Mouse (Mus musculus) neural tube, embryonic 14.5 days (tissue): ENCODE measurements around the gene Prss57. TPM values are rescaled to one million over a fixed set of nuclear protein-coding genes. Genes with fewer than 3 reads are reported as not detected.

Experiments used
- ATAC-seq: fragments of 200-750 bp; cut with Nextera tagmentation; 2 replicates; pipeline ENCODE4 v1.8.0; 2017; ENCODE audit warnings: low read depth, mild to moderate bottlenecking, moderate TSS enrichment, moderate library complexity
- H3K27ac ChIP-seq: fragments of 300-500 bp; sonication (generic); 2 replicates; pipeline ENCODE4 v1.5.1; 2014; ENCODE audit warnings: low read depth, mild to moderate bottlenecking, control low read depth, low read length, moderate library complexity, mixed read lengths
- H3K27me3 ChIP-seq: fragments of 300-500 bp; sonication (generic); 2 replicates; pipeline ENCODE4 v1.6.1; 2014; ENCODE audit warnings: low read length; ENCODE audit not compliant: control insufficient read depth, insufficient read depth
- H3K36me3 ChIP-seq: fragments of 300-500 bp; sonication (generic); 2 replicates; pipeline ENCODE4 v1.6.1; 2014; ENCODE audit warnings: low read length, mixed read lengths; ENCODE audit not compliant: control insufficient read depth, insufficient read depth
- H3K4me1 ChIP-seq: fragments of 300-500 bp; sonication (generic); 2 replicates; pipeline ENCODE4 v1.6.1; 2014; ENCODE audit warnings: low read length; ENCODE audit not compliant: control insufficient read depth, insufficient read depth
- H3K4me2 ChIP-seq: fragments of 300-500 bp; sonication (generic); 2 replicates; pipeline ENCODE4 v1.6.1; 2014; ENCODE audit warnings: mild to moderate bottlenecking, low read depth, low read length, control low read depth
- H3K4me3 ChIP-seq: fragments of 300-500 bp; sonication (generic); 2 replicates; pipeline ENCODE4 v1.5.1; 2014; ENCODE audit warnings: low read depth, low read length, control low read depth, mixed read lengths
- H3K9ac ChIP-seq: fragments of 300-500 bp; sonication (generic); replicated peaks from 2 replicates; pipeline ENCODE4 v1.6.1; 2014; ENCODE audit warnings: low read depth, mild to moderate bottlenecking, control low read depth, low read length, mixed read lengths
- H3K9me3 ChIP-seq: fragments of 300-500 bp; sonication (generic); 2 replicates; pipeline ENCODE4 v1.6.1; 2016; ENCODE audit warnings: low read length; ENCODE audit not compliant: control insufficient read depth
- WGBS: fragments of 180-500 bp; shearing (Covaris S2); extraction: QIAGEN DNeasy Blood & Tissue Kit; methylation state at CpG from one replicate; pipeline ENCODE4 v1.1.7; 2014; 5-methylcytosine and 5-hydroxymethylcytosine counted together
- polyA plus RNA-seq: library from polyadenylated mRNA; unstranded; fragments of >200 nt; fragmentation: Nextera tagmentation; extraction: Ambion mirVana; gene quantifications from 2 replicates; pipeline ENCODE4 v1.2.1, GENCODE M21; 2014

The Prss57 gene
- polyA plus RNA-seq, 1 experiment from 2014 or later: not detected

- Histone ChIP-seq H3K4me3 (no peak overlapping the region), H3K4me2 (no peak overlapping the region), H3K27me3 (no peaks in the 10 kb centered on the region), H3K4me1 (no peaks in the 10 kb centered on the region), H3K9ac (no peak overlapping the region), H3K27ac (no peak overlapping the region), H3K36me3 (peaks cover 40% of the 10 kb centered on the region), H3K9me3 (no peaks in the 10 kb centered on the region)
- WGBS: 82% methylated on average over 5 of the region's 5 CpGs
- no peak for ATAC-seq
Measured at GRCm38 (mm10) chr10:79814271-79814842, 23.6 kb upstream of the Prss57 start.

- 30% methylated on average over 15 of the region's 15 CpGs for WGBS
- Histone ChIP-seq H3K36me3 (peaks cover 36% of the 10 kb centered on the region), H3K27ac (no peak overlapping the region), H3K9me3 (no peaks in the 10 kb centered on the region), H3K9ac (no peak overlapping the region), H3K4me2 (no peak overlapping the region), H3K27me3 (no peaks in the 10 kb centered on the region), H3K4me3 (no peak overlapping the region), H3K4me1 (no peaks in the 10 kb centered on the region)
- ATAC-seq: peak; percentile 65
Measured at GRCm38 (mm10) chr10:79811736-79812637, 21.2 kb upstream of the Prss57 start.

- no peak overlapping the region for H3K9ac ChIP-seq
- H3K9me3 ChIP-seq: no peaks in the 10 kb centered on the region
- no peak overlapping the region for H3K4me3 ChIP-seq
- H3K36me3 ChIP-seq: peaks cover 24% of the 10 kb centered on the region
- peaks cover 21% of the 10 kb centered on the region for H3K4me1 ChIP-seq
- no peak for ATAC-seq
- no peak overlapping the region for H3K27ac ChIP-seq
- H3K27me3 ChIP-seq: no peaks in the 10 kb centered on the region
- WGBS: 87% methylated on average over 11 of the region's 11 CpGs
- H3K4me2 ChIP-seq: no peak overlapping the region
Measured at GRCm38 (mm10) chr10:79808728-79809127, 18.0 kb upstream of the Prss57 start.

- WGBS: 23% methylated on average over 11 of the region's 11 CpGs
Measured at GRCm38 (mm10) chr10:79807826-79808225, 17.1 kb upstream of the Prss57 start.

GRCm38 (mm10) chr10:79806972-79807371 is 16.2 kb upstream of the Prss57 start:
- Histone ChIP-seq H3K27me3 (no peaks in the 10 kb centered on the region), H3K4me3 (no peak overlapping the region), H3K9me3 (no peaks in the 10 kb centered on the region), H3K36me3 (peaks cover 23% of the 10 kb centered on the region), H3K4me2 (no peak overlapping the region), H3K4me1 (peaks cover 38% of the 10 kb centered on the region), H3K27ac (no peak overlapping the region), H3K9ac (no peak overlapping the region)
- WGBS: 84% methylated on average over 10 of the region's 10 CpGs
- ATAC-seq: no peak

More at GRCm38 (mm10) chr10:79807826-79808225, 17.1 kb upstream of the Prss57 start:
- ATAC-seq: no peak
- peaks cover 30% of the 10 kb centered on the region for H3K4me1 ChIP-seq
- no peak overlapping the region for H3K4me2 ChIP-seq
- no peaks in the 10 kb centered on the region for H3K27me3 ChIP-seq
- peak overlapping the region; percentile 17; the same call in 1 of the 2 replicates for H3K27ac ChIP-seq
- H3K9me3 ChIP-seq: no peaks in the 10 kb centered on the region
- peaks cover 24% of the 10 kb centered on the region for H3K36me3 ChIP-seq
- H3K4me3 ChIP-seq: no peak overlapping the region
- H3K9ac ChIP-seq: no peak overlapping the region

GRCm38 (mm10) chr10:79806331-79806730 is 15.6 kb upstream of the Prss57 start:
- 92% methylated on average over 9 of the region's 9 CpGs for WGBS
- Histone ChIP-seq H3K9ac (no peak overlapping the region), H3K4me3 (no peak overlapping the region), H3K27me3 (no peaks in the 10 kb centered on the region), H3K36me3 (peaks cover 21% of the 10 kb centered on the region), H3K9me3 (no peaks in the 10 kb centered on the region), H3K27ac (no peak overlapping the region), H3K4me2 (no peak overlapping the region), H3K4me1 (peaks cover 41% of the 10 kb centered on the region)
- ATAC-seq: no peak

- no peak overlapping the region for H3K9ac ChIP-seq
- WGBS: 75% methylated on average over 11 of the region's 11 CpGs
- no peaks in the 10 kb centered on the region for H3K27me3 ChIP-seq
- H3K4me1 ChIP-seq: peaks cover 41% of the 10 kb centered on the region
- no peak for ATAC-seq
- H3K27ac ChIP-seq: no peak overlapping the region
- H3K36me3 ChIP-seq: peaks cover 20% of the 10 kb centered on the region
- H3K4me2 ChIP-seq: no peak overlapping the region
- H3K4me3 ChIP-seq: no peak overlapping the region
- no peaks in the 10 kb centered on the region for H3K9me3 ChIP-seq
Measured at GRCm38 (mm10) chr10:79805636-79806035, 14.9 kb upstream of the Prss57 start.

- WGBS: 2% methylated on average over 29 of the region's 29 CpGs
- H3K36me3 ChIP-seq: peaks cover 7% of the 10 kb centered on the region
- H3K4me1 ChIP-seq: peaks cover 41% of the 10 kb centered on the region
- H3K9ac ChIP-seq: peak overlapping the region; percentile 25; the same call in 1 of the 2 replicates
- peak overlapping the region; percentile 17; the same call in 1 of the 2 replicates for H3K4me3 ChIP-seq
- H3K9me3 ChIP-seq: no peaks in the 10 kb centered on the region
- H3K27ac ChIP-seq: peak overlapping the region; percentile 92
- no peaks in the 10 kb centered on the region for H3K27me3 ChIP-seq
- peak overlapping the region; percentile 49 for H3K4me2 ChIP-seq
- ATAC-seq: peak; percentile 94
Measured at GRCm38 (mm10) chr10:79803716-79804323, 13.1 kb upstream of the Prss57 start.
